Comparison of ENCODE assay signal across 16 mouse cellular contexts in genomic region chr15:77833083-77833482, GRCm38 (mm10). TPM values are rescaled to one million over a fixed set of nuclear protein-coding genes. Genes with fewer than 3 reads are reported as not detected.
DNase-seq lines count a peak whose midpoint lies in the region; ATAC-seq and TF ChIP-seq lines count a peak whose summit lies in the region.
"Had no signal": no experiment of that assay in that cellular context is flagged by ENCODE, and none has a peak within 500 bp of the region (broad histone marks: within the 10 kb centered on the region; RNA-seq: fewer than 3 reads in every experiment).

No protein-coding gene starts in this region.

- TF ChIP-seq EP300 in heart, postnatal 0 days (IDR thresholded peaks at IDR 0.05; ENCODE audit: low read depth): no peak

- H3K4me2 ChIP-seq in heart, postnatal 0 days (ENCODE audit: low read depth, low read length): no peak overlapping the region
- 0 out of 2 replicates have a peak overlapping the region, but pooled peaks have one; percentile 10 for H3K4me2 ChIP-seq in liver, embryonic 13.5 days
- H3K4me2 ChIP-seq: heart, embryonic 13.5 days; limb, embryonic 12.5 days; neural tube, embryonic 15.5 days had no signal

- peaks cover 69% of the 10 kb centered on the region for H3K4me1 ChIP-seq in heart, postnatal 0 days (ENCODE audit: control insufficient read depth, insufficient read depth)
- H3K4me1 ChIP-seq in liver, embryonic 13.5 days (replicated peaks): peaks cover 97% of the 10 kb centered on the region

- no peak for TF ChIP-seq CTCF in heart, postnatal 0 days (IDR thresholded peaks at IDR 0.05; ENCODE audit: low read depth)

- peak overlapping the region; percentile 96; the same call in 1 of the 2 replicates for H3K27ac ChIP-seq in heart, postnatal 0 days (ENCODE audit: low read depth)
- H3K27ac ChIP-seq in liver, embryonic 13.5 days: 0 out of 2 replicates have a peak overlapping the region, but pooled peaks have one; percentile 63
- H3K27ac ChIP-seq: hindbrain, postnatal 0 days; layer of hippocampus, adult 2 months; neural tube, embryonic 15.5 days had no signal

- no peak for ATAC-seq in heart, postnatal 0 days (ENCODE audit: insufficient read depth, low read depth)
- 0 out of 2 replicates have a peak, but pooled peaks have one; percentile 19 for ATAC-seq in liver, embryonic 13.5 days (ENCODE audit: low read depth)
- ATAC-seq: hindbrain, postnatal 0 days had no signal

- no peaks in the 10 kb centered on the region for H3K9me3 ChIP-seq in heart, postnatal 0 days (replicated peaks; ENCODE audit: control insufficient read depth, low read length)
- no peaks in the 10 kb centered on the region for H3K9me3 ChIP-seq in liver, embryonic 13.5 days (replicated peaks)
- H3K9me3 ChIP-seq: heart, embryonic 13.5 days; limb, embryonic 12.5 days; neural tube, embryonic 15.5 days had no signal

- no peak overlapping the region for H3K9ac ChIP-seq in heart, postnatal 0 days (replicated peaks; ENCODE audit: low read depth, low read length)
- peak overlapping the region; percentile 3; the same call in 1 of the 2 replicates for H3K9ac ChIP-seq in liver, embryonic 13.5 days
- H3K9ac ChIP-seq: neural tube, embryonic 15.5 days had no signal

- intact Hi-C loops in gastrocnemius, postnatal 36 days (cut with DNase I): no loop called here

- peaks cover 25% of the 10 kb centered on the region for H3K36me3 ChIP-seq in heart, postnatal 0 days (replicated peaks; ENCODE audit: control insufficient read depth, insufficient read depth, low read length)
- H3K36me3 ChIP-seq in liver, embryonic 13.5 days: peaks cover 33% of the 10 kb centered on the region

- H3K4me3 ChIP-seq in heart, postnatal 0 days (ENCODE audit: low read depth, low read length): no peak overlapping the region
- H3K4me3 ChIP-seq in liver, embryonic 13.5 days (replicated peaks): no peak overlapping the region
- H3K4me3 ChIP-seq: heart, embryonic 13.5 days; layer of hippocampus, adult 2 months; limb, embryonic 12.5 days; neural tube, embryonic 15.5 days had no signal

- no peaks in the 10 kb centered on the region for H3K27me3 ChIP-seq in heart, postnatal 0 days (ENCODE audit: control insufficient read depth, insufficient read depth, low read length)
- no peaks in the 10 kb centered on the region for H3K27me3 ChIP-seq in liver, embryonic 13.5 days
- H3K27me3 ChIP-seq: heart, embryonic 13.5 days; limb, embryonic 12.5 days; neural tube, embryonic 15.5 days had no signal

- DNase-seq in heart, postnatal 0 days (ENCODE audit: low spot score): no peak
- no peak for DNase-seq in heart, adult 9 months (ENCODE audit: low spot score in 2 of 2)
- peak; percentile 36 for DNase-seq in thymus, postnatal 0 days (ENCODE audit: low spot score)
- no peak for DNase-seq in thymus, adult 18-20 months
- DNase-seq in liver, embryonic 13.5 days: no peak
- DNase-seq in thymus, postnatal 4 days: peak; percentile 54
- DNase-seq in adrenal gland, postnatal 10 days: no peak
- no peak for DNase-seq in gastrocnemius, postnatal 36 days
- DNase-seq: adrenal gland, postnatal 25 days; midbrain, embryonic 14.5 days; right cerebral cortex, postnatal 25 days had no signal

RNA-seq across cellular contexts. Expression of gene Myh9, which starts 8.9 kb away (rescaled TPM):
- total RNA-seq in heart, postnatal 0 days (2014; rRNA removed; ENCODE audit: low replicate concordance): 62.0 and 63.6 TPM in 2 replicates
- 15.7 and 17.5 TPM in 2 replicates for polyA plus RNA-seq in heart, postnatal 0 days (2015; fragmentation: Nextera tagmentation; extraction: Ambion mirVana)
- polyA plus RNA-seq in thymus, postnatal 0 days (2015; fragmentation: Nextera tagmentation; extraction: Ambion mirVana): 62.3 and 71.0 TPM in 2 replicates
- polyA plus RNA-seq in liver, embryonic 13.5 days (2015; fragmentation: Nextera tagmentation; extraction: Ambion mirVana): 18.3 and 22.2 TPM in 2 replicates
- total RNA-seq in adrenal gland, postnatal 10 days (2021): 100 to 1,000 TPM; 222 to 260 TPM
- total RNA-seq in gastrocnemius, postnatal 36 days (2021): 10 to 100 TPM; 48.4 to 49.1 TPM

Comparison
In these comparisons a context has a peak if more than half of its experiments do, and no peak if none do; other contexts are left out.
1. DNase-seq: peak in thymus, postnatal 0 days (single experiment) and thymus, postnatal 4 days (single experiment); none in heart, postnatal 0 days (single experiment), heart, adult 9 months (0 of 2), thymus, adult 18-20 months (0 of 2), liver, embryonic 13.5 days (single experiment), adrenal gland, postnatal 10 days (single experiment) and gastrocnemius, postnatal 36 days (0 of 2).